Mouse (Mus musculus) cerebellum, adult 2 months (tissue): Measurements from ENCODE around the gene Bbs5. TPM values are rescaled to one million over a fixed set of nuclear protein-coding genes. Genes with fewer than 3 reads are reported as not detected.

Source experiments
- DNase-seq, 2 experiments: peaks; one replicate each; pipeline ENCODE4 v3.0.0; 2021
- H3K27ac ChIP-seq: fragments of 200-500 bp; 2 replicates; pipeline ENCODE4 v1.5.1; 2012; ENCODE audit warnings: low read length, control low read depth, inconsistent platforms; ENCODE audit not compliant: insufficient read depth
- H3K27me3 ChIP-seq: fragments of 200-500 bp; 2 replicates; pipeline ENCODE4 v1.6.1; 2012; ENCODE audit warnings: inconsistent platforms, mild to moderate bottlenecking, low read length, moderate library complexity; ENCODE audit not compliant: control insufficient read depth, insufficient read depth
- H3K4me1 ChIP-seq: fragments of 200-500 bp; 2 replicates; pipeline ENCODE4 v1.6.1; 2011; ENCODE audit warnings: low read length; ENCODE audit not compliant: control insufficient read depth, insufficient read depth
- H3K4me3 ChIP-seq: fragments of 200-500 bp; replicated peaks from 2 replicates; pipeline ENCODE3; 2011; ENCODE audit warnings: mild to moderate bottlenecking, low read depth, low read length, control low read depth; ENCODE audit not compliant: insufficient read depth
- CTCF ChIP-seq: fragments of 200-500 bp; IDR thresholded peaks from 2 replicates; pipeline ENCODE4 v1.5.1; 2011; ENCODE audit warnings: low read depth, mild to moderate bottlenecking, control low read depth, low read length, moderate library complexity, borderline replicate concordance; ENCODE audit not compliant: insufficient read depth
- POLR2A ChIP-seq: fragments of 200-500 bp; IDR thresholded peaks from 2 replicates; pipeline ENCODE4 v1.6.1; 2011; ENCODE audit warnings: low read length, control low read depth, borderline replicate concordance; ENCODE audit not compliant: insufficient read depth
- WGBS: fragments of 180-500 bp; shearing (Covaris S2); methylation state at CpG from one replicate; pipeline ENCODE4 v1.1.7; 2018; 5-methylcytosine and 5-hydroxymethylcytosine counted together
- polyA plus RNA-seq: library from polyadenylated mRNA; depleted of rRNA; stranded (reverse); fragments of >200 nt; gene quantifications from 2 replicates; pipeline ENCODE4 v1.2.3, GENCODE M21; 2012; rRNA removed

Gene Bbs5
- polyA plus RNA-seq, 1 experiment, result 21.3 TPM

GRCm38 (mm10) chr2:69690843-69691242 is 43.9 kb downstream of the Bbs5 start:
- no peak overlapping the region for H3K27ac ChIP-seq
- DNase-seq, result no peak
- no peaks in the 10 kb centered on the region for H3K4me1 ChIP-seq
- 91% methylated on average over 6 of the region's 6 CpGs for WGBS
- H3K27me3 ChIP-seq, result no peaks in the 10 kb centered on the region
- no peak for TF ChIP-seq CTCF
- TF ChIP-seq POLR2A, result no peak
- no peak overlapping the region for H3K4me3 ChIP-seq

GRCm38 (mm10) chr2:69693501-69693900 is 46.5 kb downstream of the Bbs5 start:
- Histone ChIP-seq H3K4me1 (no peaks in the 10 kb centered on the region), H3K27me3 (no peaks in the 10 kb centered on the region), H3K27ac (no peak overlapping the region), H3K4me3 (no peak overlapping the region)
- no peak for DNase-seq
- WGBS, result 96% methylated on average over 11 of the region's 11 CpGs
- no peak for TF ChIP-seq CTCF
- TF ChIP-seq POLR2A, result no peak

DNA sequence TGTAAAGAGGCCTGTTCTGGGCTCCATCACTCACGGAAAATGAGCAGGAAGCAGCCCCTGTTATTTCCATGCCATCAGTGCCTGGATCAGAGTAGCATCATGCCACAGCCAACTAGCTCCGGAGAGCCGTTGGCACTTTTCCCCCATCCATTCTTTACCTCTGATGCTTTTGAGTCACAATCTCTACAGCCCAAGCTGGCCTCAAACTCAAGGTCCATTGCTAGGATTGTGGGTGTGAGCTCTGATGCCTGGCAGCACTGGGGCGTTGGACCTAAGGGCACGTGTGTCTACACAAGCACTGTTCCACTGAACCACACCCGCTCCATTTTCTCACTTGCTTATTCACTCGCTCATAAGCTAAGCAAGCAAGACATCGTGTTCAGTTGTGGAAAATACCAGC is 53.5 kb downstream of the Bbs5 start:
- no peak for DNase-seq
- H3K27ac ChIP-seq, result no peak overlapping the region
- no peaks in the 10 kb centered on the region for H3K27me3 ChIP-seq
- WGBS, result 95% methylated on average over 8 of the region's 8 CpGs
- no peak overlapping the region for H3K4me3 ChIP-seq
- TF ChIP-seq POLR2A (no peak), CTCF (no peak)
- no peaks in the 10 kb centered on the region for H3K4me1 ChIP-seq

- H3K27me3 ChIP-seq, result no peaks in the 10 kb centered on the region
These were observed 65.2 kb downstream of the Bbs5 start for GRCm38 (mm10) chr2:69712171-69712570.

GRCm38 (mm10) chr2:69712981-69713625 is 66.1 kb downstream of the Bbs5 start, which contains the start of gene Fastkd1:
Gene Fastkd1 (minus strand): TSS chr2:69713516.
- DNase-seq, result peak; percentile 88 to 93
- peak within 1 kb of the TSS; percentile 67 for H3K4me3 ChIP-seq
- WGBS, result under 1% methylated on average over 39 of the region's 39 CpGs
- peaks cover 3% of the 10 kb centered on the region; the same call in 1 of the 2 replicates for H3K4me1 ChIP-seq
- peak within 1 kb of the TSS; percentile 46 for H3K27ac ChIP-seq
- no peaks in the 10 kb centered on the region for H3K27me3 ChIP-seq
- TF ChIP-seq CTCF (no peak), POLR2A (peak; percentile 50; the same call in 1 of the 2 replicates)

More at GRCm38 (mm10) chr2:69712171-69712570, 65.2 kb downstream of the Bbs5 start:
- Histone ChIP-seq H3K4me3 (peak overlapping the region; percentile 42), H3K4me1 (peaks cover 3% of the 10 kb centered on the region; the same call in 1 of the 2 replicates), H3K27ac (no peak overlapping the region)
- 64% methylated on average over 14 of the region's 14 CpGs for WGBS
- no peak for TF ChIP-seq POLR2A
- no peak for TF ChIP-seq CTCF
- DNase-seq, result peak in 1 of 2 experiments; percentile 17

DNA sequence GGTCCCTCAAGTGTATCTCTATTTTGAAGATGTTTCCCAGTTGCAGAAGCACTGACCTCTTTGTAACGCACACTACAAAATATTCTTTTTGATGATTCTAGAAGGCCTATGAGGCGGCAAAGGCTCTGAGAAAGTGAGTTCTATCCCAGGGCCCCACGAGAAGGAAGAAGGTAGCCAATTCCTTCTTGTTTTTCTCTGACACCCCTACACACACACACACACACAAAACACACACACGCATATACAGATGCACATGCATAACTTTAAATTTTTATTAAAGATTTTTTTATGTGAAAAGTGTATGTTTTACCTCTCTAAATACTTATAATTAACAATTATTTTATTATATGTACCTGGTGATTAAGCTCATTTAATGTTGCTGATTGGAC is 66.6 kb downstream of the Bbs5 start:
- peak overlapping the region; percentile 67 for H3K4me3 ChIP-seq
- no peak for DNase-seq
- H3K4me1 ChIP-seq, result peaks cover 3% of the 10 kb centered on the region; the same call in 1 of the 2 replicates
- TF ChIP-seq CTCF, result no peak
- TF ChIP-seq POLR2A, result no peak
- 21% methylated on average over 4 of the region's 4 CpGs for WGBS
- no peaks in the 10 kb centered on the region for H3K27me3 ChIP-seq
- no peak overlapping the region for H3K27ac ChIP-seq

DNA sequence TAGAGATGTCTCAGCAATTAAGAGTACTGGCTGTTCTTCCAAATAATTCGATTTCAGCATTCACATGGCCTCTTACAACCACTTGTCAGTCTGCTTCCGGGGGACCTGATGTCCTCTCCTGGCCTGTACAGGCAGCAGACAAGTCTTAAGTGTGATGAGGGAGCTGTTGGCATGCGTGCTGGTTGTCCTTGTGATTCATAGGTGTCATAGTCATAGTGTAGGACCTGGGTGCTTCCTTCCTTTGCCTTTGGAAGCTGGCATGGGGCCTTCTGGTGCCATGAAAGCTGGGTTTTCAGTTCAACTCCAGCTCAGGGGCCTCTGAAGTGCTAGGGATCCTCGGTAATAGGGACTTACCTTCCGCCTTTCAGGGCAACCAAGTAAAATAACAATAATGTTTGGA is 67.2 kb downstream of the Bbs5 start:
- peaks cover 3% of the 10 kb centered on the region; the same call in 1 of the 2 replicates for H3K4me1 ChIP-seq
- no peak overlapping the region for H3K27ac ChIP-seq
- TF ChIP-seq POLR2A (no peak), CTCF (no peak)
- DNase-seq, result peak; percentile 15 to 23
- 76% methylated on average over 5 of the region's 5 CpGs for WGBS
- H3K4me3 ChIP-seq, result no peak overlapping the region
- H3K27me3 ChIP-seq, result no peaks in the 10 kb centered on the region

DNA sequence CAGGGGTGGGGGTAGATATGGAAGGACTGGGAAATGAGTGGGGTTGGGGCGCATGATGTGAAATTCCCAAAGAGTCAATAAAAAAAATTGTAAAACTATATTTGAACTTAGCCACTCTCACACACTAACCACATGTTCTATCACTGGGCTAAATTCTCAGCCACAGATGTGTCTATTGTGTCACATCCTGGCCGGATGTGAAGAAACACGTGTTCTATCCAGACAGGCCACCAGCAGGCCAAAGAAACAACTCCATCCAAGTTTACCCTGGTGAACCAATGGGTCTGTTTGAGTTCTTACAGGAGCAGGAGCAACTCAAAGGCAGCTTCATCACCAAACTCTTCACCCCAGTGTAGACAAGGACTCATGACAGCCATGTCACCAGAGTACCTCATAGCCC is 69.5 kb downstream of the Bbs5 start:
- H3K4me3 ChIP-seq, result no peak overlapping the region
- peaks cover 3% of the 10 kb centered on the region; the same call in 1 of the 2 replicates for H3K4me1 ChIP-seq
- H3K27me3 ChIP-seq, result no peaks in the 10 kb centered on the region
- no peak for DNase-seq
- no peak for TF ChIP-seq POLR2A
- TF ChIP-seq CTCF, result no peak
- no peak overlapping the region for H3K27ac ChIP-seq
- WGBS, result 71% methylated on average over 3 of the region's 3 CpGs

Other genes with a start within 250 kb of the Bbs5 start
- 0.08 and 0.11 TPM in 2 replicates for gene Lrp2, start 61.1 kb upstream of the Bbs5 start, polyA plus RNA-seq
- gene Klhl41, start 22.9 kb downstream of the Bbs5 start, polyA plus RNA-seq, result 0.13 and 0.16 TPM in 2 replicates
- gene Fastkd1, start 66.3 kb downstream of the Bbs5 start, polyA plus RNA-seq, result 16.5 and 16.6 TPM in 2 replicates
- 23.2 and 24.0 TPM in 2 replicates for gene Ppig, start 75.4 kb downstream of the Bbs5 start, polyA plus RNA-seq
- gene Ccdc173, start 142.4 kb downstream of the Bbs5 start, polyA plus RNA-seq, result 2.2 and 2.4 TPM in 2 replicates
- 48.8 and 51.7 TPM in 2 replicates for gene Phospho2, start 142.5 kb downstream of the Bbs5 start, polyA plus RNA-seq
- gene Klhl23, start 174.8 kb downstream of the Bbs5 start, polyA plus RNA-seq, result 25.6 and 28.8 TPM in 2 replicates
- 91.0 and 92.8 TPM in 2 replicates for gene Ssb, start 214.4 kb downstream of the Bbs5 start, polyA plus RNA-seq
- gene Mettl5, start 238.4 kb downstream of the Bbs5 start, polyA plus RNA-seq, result 16.3 and 17.6 TPM in 2 replicates